Mouse (Mus musculus): ENCODE results near the gene Slc9a3r1. TPM values are rescaled to one million over a fixed set of nuclear protein-coding genes. Genes with fewer than 3 reads are reported as not detected.

Gene Slc9a3r1
- total RNA-seq, 1 experiment: 43.9 TPM

DNA sequence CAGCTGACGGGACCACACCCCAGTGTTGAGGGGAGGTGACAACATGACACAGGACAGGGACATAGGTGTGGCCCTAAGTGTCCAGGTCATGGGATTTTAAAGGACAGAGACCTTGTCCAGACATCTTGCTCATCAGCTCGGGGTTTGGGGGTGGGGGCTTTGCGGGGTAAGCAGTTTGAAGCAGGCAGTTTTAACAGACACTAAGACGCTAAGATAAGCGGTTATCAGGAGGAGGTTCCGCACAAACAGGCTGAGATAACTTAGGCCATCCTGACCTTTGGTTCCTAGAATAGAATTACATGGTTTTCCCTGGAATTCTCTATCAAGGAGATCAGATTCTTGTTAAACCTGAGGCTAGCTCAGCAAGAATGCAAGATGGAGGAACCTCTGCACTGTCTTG, 31.6 kb downstream of the Slc9a3r1 start:
- TF ChIP-seq MAFK (IDR thresholded peaks at IDR 0.05; ENCODE audit: insufficient read depth, low read depth, low read length) (no peak), ZNF384 (IDR thresholded peaks at IDR 0.05; ENCODE audit: low read depth, low read length) (no peak), ZC3H11A (IDR thresholded peaks at IDR 0.05; ENCODE audit: borderline replicate concordance, low read depth, low read length) (no peak), HCFC1 (IDR thresholded peaks at IDR 0.05; ENCODE audit: borderline replicate concordance, insufficient read depth, low read length) (no peak), CHD2 (IDR thresholded peaks at IDR 0.05; ENCODE audit: low read depth, low read length) (no peak)
- H3K4me3 ChIP-seq (ENCODE audit: insufficient read depth in 1 of 2, low read depth in 1 of 2, low read length in 2 of 2, poor library complexity in 1 of 2, severe bottlenecking in 1 of 2): no peak overlapping the region

DNA sequence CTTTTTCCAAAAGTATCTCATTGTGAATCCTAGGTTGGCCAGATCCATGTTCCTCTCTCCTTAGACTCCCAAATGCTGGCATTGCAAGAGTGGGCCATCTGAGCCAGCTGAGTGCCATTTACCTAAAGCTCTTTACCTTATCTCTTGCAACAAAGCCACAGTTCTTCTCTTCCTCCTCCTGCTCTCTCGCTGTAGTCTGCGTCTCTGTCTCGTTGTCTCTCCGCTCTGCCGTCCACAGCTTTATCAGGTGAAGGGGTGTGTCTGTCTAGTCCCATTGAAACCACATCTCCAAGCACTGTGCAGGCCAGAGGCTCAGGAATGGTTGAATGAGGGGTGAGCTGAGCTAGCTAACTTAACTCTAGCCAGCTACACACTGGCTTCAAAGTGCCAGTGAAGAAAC, 32.8 kb downstream of the Slc9a3r1 start:
- no peak overlapping the region for H3K9ac ChIP-seq (ENCODE audit: insufficient read depth, low read depth, low read length, poor library complexity, severe bottlenecking)
- DNase-seq (ENCODE audit: low read depth, low spot score): no peak
- no peak overlapping the region for H3K27ac ChIP-seq (ENCODE audit: insufficient read depth, low read depth, low read length, poor library complexity, severe bottlenecking)
- in situ Hi-C loops (cut with MboI; ENCODE audit: low sequenced_read_pairs in 2 of 2, unreplicated experiment in 2 of 2): no loop called here
- H3K4me3 ChIP-seq (ENCODE audit: insufficient read depth in 1 of 2, low read depth in 1 of 2, low read length in 2 of 2, poor library complexity in 1 of 2, severe bottlenecking in 1 of 2): no peak overlapping the region
- H3K4me1 ChIP-seq (ENCODE audit: control insufficient read depth in 2 of 2, insufficient read depth in 2 of 2, low read length in 2 of 2, poor library complexity in 1 of 2): 0 out of 4 replicates have a peak, but pooled peaks cover 0 to 2% of the 10 kb centered on the region in 2 experiments
- no peak for TF ChIP-seq ZNF384 (IDR thresholded peaks at IDR 0.05; ENCODE audit: low read depth, low read length)
- TF ChIP-seq CHD2 (IDR thresholded peaks at IDR 0.05; ENCODE audit: low read depth, low read length): no peak
- TF ChIP-seq MAFK (IDR thresholded peaks at IDR 0.05; ENCODE audit: insufficient read depth, low read depth, low read length): no peak
- TF ChIP-seq ZC3H11A (IDR thresholded peaks at IDR 0.05; ENCODE audit: borderline replicate concordance, low read depth, low read length): no peak
- no peak for TF ChIP-seq HCFC1 (IDR thresholded peaks at IDR 0.05; ENCODE audit: borderline replicate concordance, insufficient read depth, low read length)
- no peaks in the 10 kb centered on the region for H3K9me3 ChIP-seq (ENCODE audit: control insufficient read depth, insufficient read depth, low read depth, low read length)
- peaks cover 2% of the 10 kb centered on the region; the same call in 1 of the 2 replicates for H3K36me3 ChIP-seq (ENCODE audit: control insufficient read depth, insufficient read depth, low read length, poor library complexity, severe bottlenecking)

More for the DNA sequence above, 31.6 kb downstream of the Slc9a3r1 start:
- 0 out of 4 replicates have a peak, but pooled peaks cover 0 to 2% of the 10 kb centered on the region in 2 experiments for H3K4me1 ChIP-seq (ENCODE audit: control insufficient read depth in 2 of 2, insufficient read depth in 2 of 2, low read length in 2 of 2, poor library complexity in 1 of 2)
- no peak overlapping the region for H3K9ac ChIP-seq (ENCODE audit: insufficient read depth, low read depth, low read length, poor library complexity, severe bottlenecking)
- no peak for DNase-seq (ENCODE audit: low read depth, low spot score)
- peaks cover 2% of the 10 kb centered on the region; the same call in 1 of the 2 replicates for H3K36me3 ChIP-seq (ENCODE audit: control insufficient read depth, insufficient read depth, low read length, poor library complexity, severe bottlenecking)
- H3K27ac ChIP-seq (ENCODE audit: insufficient read depth, low read depth, low read length, poor library complexity, severe bottlenecking): no peak overlapping the region
- H3K9me3 ChIP-seq (ENCODE audit: control insufficient read depth, insufficient read depth, low read depth, low read length): no peaks in the 10 kb centered on the region
- in situ Hi-C loops (cut with MboI; ENCODE audit: low sequenced_read_pairs in 2 of 2, unreplicated experiment in 2 of 2): no loop called here

- Histone ChIP-seq H3K4me1 (ENCODE audit: control insufficient read depth in 2 of 2, insufficient read depth in 2 of 2, low read length in 2 of 2, poor library complexity in 1 of 2) (no peaks in the 10 kb centered on the region), H3K9me3 (ENCODE audit: control insufficient read depth, insufficient read depth, low read depth, low read length) (no peaks in the 10 kb centered on the region), H3K36me3 (ENCODE audit: control insufficient read depth, insufficient read depth, low read length, poor library complexity, severe bottlenecking) (peaks cover 4% of the 10 kb centered on the region; the same call in 1 of the 2 replicates), H3K9ac (ENCODE audit: insufficient read depth, low read depth, low read length, poor library complexity, severe bottlenecking) (no peak overlapping the region), H3K27ac (ENCODE audit: insufficient read depth, low read depth, low read length, poor library complexity, severe bottlenecking) (no peak overlapping the region), H3K4me3 (ENCODE audit: insufficient read depth in 1 of 2, low read depth in 1 of 2, low read length in 2 of 2, poor library complexity in 1 of 2, severe bottlenecking in 1 of 2) (no peak overlapping the region)
- TF ChIP-seq ZNF384 (IDR thresholded peaks at IDR 0.05; ENCODE audit: low read depth, low read length): no peak
- no peak for TF ChIP-seq ZC3H11A (IDR thresholded peaks at IDR 0.05; ENCODE audit: borderline replicate concordance, low read depth, low read length)
- no peak for TF ChIP-seq HCFC1 (IDR thresholded peaks at IDR 0.05; ENCODE audit: borderline replicate concordance, insufficient read depth, low read length)
- TF ChIP-seq MAFK (IDR thresholded peaks at IDR 0.05; ENCODE audit: insufficient read depth, low read depth, low read length): no peak
- no peak for TF ChIP-seq CHD2 (IDR thresholded peaks at IDR 0.05; ENCODE audit: low read depth, low read length)
- in situ Hi-C loops (cut with MboI; ENCODE audit: low sequenced_read_pairs in 2 of 2, unreplicated experiment in 2 of 2): no loop called here
- DNase-seq (ENCODE audit: low read depth, low spot score): no peak
Observed at GRCm38 (mm10) chr11:115197558-115197957, 34.4 kb downstream of the Slc9a3r1 start.

GRCm38 (mm10) chr11:115198932-115199384, 35.8 kb downstream of the Slc9a3r1 start:
- H3K4me3 ChIP-seq (ENCODE audit: insufficient read depth in 1 of 2, low read depth in 1 of 2, low read length in 2 of 2, poor library complexity in 1 of 2, severe bottlenecking in 1 of 2): no peak overlapping the region
- TF ChIP-seq HCFC1 (IDR thresholded peaks at IDR 0.05; ENCODE audit: borderline replicate concordance, insufficient read depth, low read length) (no peak), CHD2 (IDR thresholded peaks at IDR 0.05; ENCODE audit: low read depth, low read length) (no peak), ZNF384 (IDR thresholded peaks at IDR 0.05; ENCODE audit: low read depth, low read length) (no peak), ZC3H11A (IDR thresholded peaks at IDR 0.05; ENCODE audit: borderline replicate concordance, low read depth, low read length) (no peak), MAFK (IDR thresholded peaks at IDR 0.05; ENCODE audit: insufficient read depth, low read depth, low read length) (no peak)
- H3K27ac ChIP-seq (ENCODE audit: insufficient read depth, low read depth, low read length, poor library complexity, severe bottlenecking): no peak overlapping the region
- H3K36me3 ChIP-seq (ENCODE audit: control insufficient read depth, insufficient read depth, low read length, poor library complexity, severe bottlenecking): peaks cover 4% of the 10 kb centered on the region; the same call in 1 of the 2 replicates
- H3K4me1 ChIP-seq (ENCODE audit: control insufficient read depth in 2 of 2, insufficient read depth in 2 of 2, low read length in 2 of 2, poor library complexity in 1 of 2): no peaks in the 10 kb centered on the region
- H3K9ac ChIP-seq (ENCODE audit: insufficient read depth, low read depth, low read length, poor library complexity, severe bottlenecking): no peak overlapping the region
- no peaks in the 10 kb centered on the region for H3K9me3 ChIP-seq (ENCODE audit: control insufficient read depth, insufficient read depth, low read depth, low read length)
- in situ Hi-C loops (cut with MboI; ENCODE audit: low sequenced_read_pairs in 2 of 2, unreplicated experiment in 2 of 2): no loop called here
- DNase-seq (ENCODE audit: low read depth, low spot score): no peak
